Mouse (Mus musculus): Measurements from ENCODE around the gene Xkr8. TPM values are rescaled to one million over a fixed set of nuclear protein-coding genes. Genes with fewer than 3 reads are reported as not detected.
"Not testable (repeated sequence)": the region's sequence is repeated elsewhere in the genome, so short reads cannot be mapped to it uniquely, and the experiment has no call there.

The Xkr8 gene
- polyA plus RNA-seq, 1 experiment: 7.6 TPM

DNA sequence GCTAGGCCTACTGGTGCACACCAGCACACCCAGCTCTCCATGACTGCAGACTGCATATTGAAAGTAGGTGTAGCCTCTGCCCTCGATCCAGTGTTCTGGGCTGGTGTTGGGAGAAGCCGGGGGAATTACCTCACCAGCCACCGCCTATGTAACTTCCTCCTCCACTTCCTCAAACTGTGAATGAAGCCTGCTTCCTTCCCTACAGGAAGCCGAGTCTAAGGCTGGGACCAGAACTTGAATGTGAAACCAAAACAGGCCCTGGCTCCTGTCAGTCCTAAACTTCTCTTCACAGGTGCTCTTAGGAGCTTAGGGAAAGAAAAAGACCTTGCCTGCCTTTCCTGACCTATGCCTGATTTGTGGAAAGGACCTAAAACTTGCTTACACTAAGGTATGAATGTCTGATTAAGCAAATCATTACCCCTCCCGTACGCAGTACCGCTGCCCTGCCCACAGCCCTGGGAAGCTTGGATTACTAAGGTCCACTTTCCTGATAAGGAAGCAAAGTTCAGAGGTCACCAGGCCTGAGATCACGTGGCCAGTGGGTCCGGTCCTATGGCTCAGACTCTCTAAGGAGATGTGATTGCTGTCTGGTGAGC is 15.4 kb upstream of the Xkr8 start:
- Histone ChIP-seq H3K27ac (ENCODE audit: insufficient read depth, low read length) (no peak overlapping the region), H3K4me3 (replicated peaks; ENCODE audit: insufficient read depth, low read depth, low read length) (no peak overlapping the region)

DNA sequence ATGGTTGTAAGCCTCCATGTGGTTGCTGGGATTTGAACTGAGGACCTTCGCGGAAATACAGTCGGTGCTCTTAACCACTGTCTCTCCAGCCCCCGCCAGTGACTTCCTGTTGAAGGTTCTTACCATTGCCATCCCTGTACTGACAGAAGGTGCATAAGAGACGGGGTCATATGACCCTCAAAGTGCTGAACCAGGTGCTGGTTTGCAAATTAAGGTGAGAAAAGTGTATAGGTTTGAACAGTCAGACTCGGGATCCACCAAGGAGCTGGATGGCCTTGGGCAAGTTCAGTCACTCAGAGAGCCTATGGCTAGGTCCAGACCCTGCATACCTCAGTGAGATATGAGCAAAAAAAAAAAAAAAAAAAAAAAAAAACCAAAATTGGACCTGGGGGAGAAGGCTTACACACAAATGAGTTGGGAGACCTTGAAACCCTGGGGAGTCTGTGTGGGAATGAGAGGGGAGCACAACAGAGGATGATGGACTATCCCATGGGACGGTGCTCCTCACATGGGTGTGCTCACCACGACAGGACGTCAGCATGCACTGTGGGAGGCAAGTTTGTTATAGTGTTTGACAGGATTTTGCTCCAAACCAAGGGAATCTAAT is 14.7 kb upstream of the Xkr8 start:
- no peak overlapping the region for H3K27ac ChIP-seq (ENCODE audit: insufficient read depth, low read length)
- WGBS: 85% methylated on average over 9 of the region's 9 CpGs
- H3K4me1 ChIP-seq (ENCODE audit: control insufficient read depth, insufficient read depth, low read length): no peaks in the 10 kb centered on the region
- H3K27me3 ChIP-seq (ENCODE audit: control insufficient read depth, insufficient read depth, low read length): no peaks in the 10 kb centered on the region
- H3K4me3 ChIP-seq (replicated peaks; ENCODE audit: insufficient read depth, low read depth, low read length): no peak overlapping the region
- TF ChIP-seq POLR2A (IDR thresholded peaks at IDR 0.05; ENCODE audit: borderline replicate concordance, insufficient read depth, low read length): no peak
- no peak for TF ChIP-seq CTCF (IDR thresholded peaks at IDR 0.05; ENCODE audit: borderline replicate concordance, insufficient read depth, low read depth, low read length)
- DNase-seq: no peak

More for the DNA sequence above, 15.4 kb upstream of the Xkr8 start:
- 72% methylated on average over 9 of the region's 9 CpGs for WGBS
- no peak for DNase-seq
- no peak for TF ChIP-seq POLR2A (IDR thresholded peaks at IDR 0.05; ENCODE audit: borderline replicate concordance, insufficient read depth, low read length)
- no peak for TF ChIP-seq CTCF (IDR thresholded peaks at IDR 0.05; ENCODE audit: borderline replicate concordance, insufficient read depth, low read depth, low read length)
- no peaks in the 10 kb centered on the region for H3K4me1 ChIP-seq (ENCODE audit: control insufficient read depth, insufficient read depth, low read length)
- no peaks in the 10 kb centered on the region for H3K27me3 ChIP-seq (ENCODE audit: control insufficient read depth, insufficient read depth, low read length)

DNA sequence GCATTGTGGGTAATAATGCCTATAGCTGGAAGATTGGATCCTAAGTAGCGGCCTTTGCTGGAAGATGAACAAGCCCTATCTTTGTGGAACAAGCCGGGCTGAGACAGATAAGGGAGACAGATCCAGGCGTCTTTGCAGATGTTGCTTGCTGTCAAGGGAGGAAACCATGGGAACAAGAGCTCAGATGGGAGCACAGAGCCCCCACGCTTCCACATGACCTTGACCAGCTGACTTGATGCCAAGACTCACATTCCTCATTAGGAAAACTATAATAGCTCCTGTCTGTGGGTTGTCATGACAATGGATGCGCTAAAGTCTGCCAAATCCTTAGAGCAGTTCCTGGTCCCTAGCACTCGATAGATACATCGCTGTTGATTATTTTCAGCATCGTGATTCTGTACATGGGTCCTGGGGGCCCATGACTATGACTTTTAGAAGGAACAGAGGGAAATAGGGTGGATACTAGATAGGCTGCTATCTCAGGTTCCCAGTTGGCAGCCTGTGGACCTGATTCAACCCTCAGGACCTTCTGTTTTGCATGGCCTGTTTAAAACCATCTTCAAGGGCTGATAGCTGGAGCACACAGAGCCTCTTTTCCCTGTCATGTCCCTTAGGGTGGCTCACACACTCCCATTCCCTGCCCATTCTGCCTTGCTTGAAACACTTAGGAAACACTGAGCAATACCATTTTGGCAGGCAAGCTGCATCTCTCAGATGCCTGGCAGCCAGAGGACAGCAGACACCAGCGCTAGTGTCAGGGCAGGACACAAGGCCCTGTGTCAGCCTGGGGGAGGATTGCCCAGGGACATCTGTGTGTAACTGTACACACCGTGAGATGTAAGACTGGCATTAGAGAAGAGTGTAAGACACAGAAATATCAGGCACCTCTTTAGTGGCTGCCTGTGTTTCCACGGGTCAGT is 11.9 kb upstream of the Xkr8 start:
- TF ChIP-seq POLR2A (IDR thresholded peaks at IDR 0.05; ENCODE audit: borderline replicate concordance, insufficient read depth, low read length) (no peak), CTCF (IDR thresholded peaks at IDR 0.05; ENCODE audit: borderline replicate concordance, insufficient read depth, low read depth, low read length) (no peak)
- Histone ChIP-seq H3K27me3 (ENCODE audit: control insufficient read depth, insufficient read depth, low read length) (no peaks in the 10 kb centered on the region), H3K4me1 (ENCODE audit: control insufficient read depth, insufficient read depth, low read length) (no peaks in the 10 kb centered on the region), H3K4me3 (replicated peaks; ENCODE audit: insufficient read depth, low read depth, low read length) (no peak overlapping the region), H3K27ac (ENCODE audit: insufficient read depth, low read length) (no peak overlapping the region)
- 29% methylated on average over 11 of the region's 11 CpGs for WGBS
- DNase-seq: no peak

DNA sequence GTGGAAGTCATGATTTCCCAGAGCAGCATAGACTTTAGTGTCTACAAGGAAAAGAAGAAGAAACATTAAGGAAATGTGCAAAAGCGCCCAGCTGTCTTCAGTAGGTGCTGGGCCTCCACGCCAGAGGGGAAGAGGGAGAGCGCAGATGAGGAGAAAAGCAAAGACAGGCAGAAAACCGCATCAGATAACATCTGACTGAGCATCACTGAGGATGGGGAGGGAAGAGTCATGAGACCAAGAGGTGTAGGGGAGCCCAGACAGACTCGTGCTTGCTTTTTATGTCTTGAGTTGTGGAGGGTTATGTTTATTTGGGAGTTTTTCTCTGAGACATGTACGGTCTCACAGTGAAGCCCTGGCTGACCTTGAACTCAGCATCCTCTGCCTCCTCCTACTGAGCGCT is 9.1 kb upstream of the Xkr8 start:
- no peak for DNase-seq
- WGBS: 93% methylated on average over 7 of the region's 7 CpGs
- no peak overlapping the region for H3K4me3 ChIP-seq (replicated peaks; ENCODE audit: insufficient read depth, low read depth, low read length)
- TF ChIP-seq CTCF (IDR thresholded peaks at IDR 0.05; ENCODE audit: borderline replicate concordance, insufficient read depth, low read depth, low read length): no peak
- no peak for TF ChIP-seq POLR2A (IDR thresholded peaks at IDR 0.05; ENCODE audit: borderline replicate concordance, insufficient read depth, low read length)
- no peaks in the 10 kb centered on the region for H3K4me1 ChIP-seq (ENCODE audit: control insufficient read depth, insufficient read depth, low read length)
- H3K27me3 ChIP-seq (ENCODE audit: control insufficient read depth, insufficient read depth, low read length): no peaks in the 10 kb centered on the region
- H3K27ac ChIP-seq (ENCODE audit: insufficient read depth, low read length): no peak overlapping the region

DNA sequence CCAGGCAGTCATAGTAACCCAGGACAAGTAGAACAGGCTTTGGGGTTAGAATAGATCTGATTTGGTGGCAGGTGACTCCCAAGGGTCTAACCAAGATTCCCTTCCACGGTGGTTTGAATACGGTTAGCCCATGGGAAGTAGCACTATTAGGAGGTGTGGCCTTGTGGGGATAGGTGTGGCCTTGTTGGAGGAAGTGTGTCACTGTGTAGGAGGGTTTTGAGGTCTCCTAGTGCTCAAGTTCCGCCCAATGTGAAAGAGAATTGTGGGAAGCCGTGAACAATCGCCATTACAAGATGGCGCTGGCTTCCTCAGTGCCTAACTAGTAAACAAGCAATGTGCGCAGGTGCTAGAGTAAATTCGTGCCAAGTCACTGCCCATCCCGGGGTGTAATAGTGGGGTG is 4.8 kb upstream of the Xkr8 start:
- not testable (repeated sequence) for H3K27me3 ChIP-seq (ENCODE audit: control insufficient read depth, insufficient read depth, low read length); H3K27ac ChIP-seq (ENCODE audit: insufficient read depth, low read length); H3K4me1 ChIP-seq (ENCODE audit: control insufficient read depth, insufficient read depth, low read length); H3K4me3 ChIP-seq (replicated peaks; ENCODE audit: insufficient read depth, low read depth, low read length); DNase-seq
- 90% methylated on average over 9 of the region's 9 CpGs for WGBS

DNA sequence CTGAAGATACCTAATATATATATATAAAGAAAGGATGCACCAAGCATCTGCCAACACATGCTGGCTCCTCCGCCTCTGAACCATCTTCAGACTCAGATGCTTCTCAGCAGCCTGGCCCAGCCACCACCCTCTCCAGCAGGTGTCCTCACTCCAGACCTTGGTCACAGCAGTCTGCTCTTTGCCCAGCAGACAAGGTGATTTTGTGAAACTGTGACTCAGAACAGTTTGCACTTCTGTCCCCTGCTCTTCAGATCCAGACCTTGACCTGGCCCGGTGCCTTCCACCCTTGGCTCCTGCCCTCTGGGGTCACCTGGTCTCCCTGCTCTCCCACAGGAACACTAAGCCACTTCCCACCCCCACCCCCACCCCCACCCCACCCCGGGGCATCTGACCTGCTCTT is 3.5 kb upstream of the Xkr8 start:
- H3K4me1 ChIP-seq (ENCODE audit: control insufficient read depth, insufficient read depth, low read length): no peaks in the 10 kb centered on the region
- no peaks in the 10 kb centered on the region for H3K27me3 ChIP-seq (ENCODE audit: control insufficient read depth, insufficient read depth, low read length)
- DNase-seq: no peak
- H3K4me3 ChIP-seq (replicated peaks; ENCODE audit: insufficient read depth, low read depth, low read length): no peak overlapping the region
- 75% methylated on average over 3 of the region's 3 CpGs for WGBS
- TF ChIP-seq POLR2A (IDR thresholded peaks at IDR 0.05; ENCODE audit: borderline replicate concordance, insufficient read depth, low read length) (no peak), CTCF (IDR thresholded peaks at IDR 0.05; ENCODE audit: borderline replicate concordance, insufficient read depth, low read depth, low read length) (no peak)
- no peak overlapping the region for H3K27ac ChIP-seq (ENCODE audit: insufficient read depth, low read length)

DNA sequence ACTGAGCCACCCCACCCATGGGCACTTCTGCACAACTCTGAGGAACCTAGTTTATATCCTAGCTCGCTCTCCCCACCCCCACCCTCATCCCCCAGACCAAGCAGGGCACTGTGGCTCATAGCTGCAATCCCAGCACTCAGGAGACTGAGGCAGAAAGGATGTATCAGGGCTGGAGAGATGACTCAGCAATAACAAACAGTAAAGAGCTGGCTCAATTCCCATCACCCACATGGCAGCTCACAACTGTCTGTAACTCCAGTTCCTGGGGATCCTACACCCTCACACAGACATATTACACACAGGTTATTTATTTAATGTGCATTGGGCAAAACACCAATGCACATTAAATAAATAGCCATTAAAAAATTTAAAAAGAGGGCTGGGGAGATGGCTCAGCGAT is 3.0 kb upstream of the Xkr8 start:
- no peak for TF ChIP-seq CTCF (IDR thresholded peaks at IDR 0.05; ENCODE audit: borderline replicate concordance, insufficient read depth, low read depth, low read length)
- TF ChIP-seq POLR2A (IDR thresholded peaks at IDR 0.05; ENCODE audit: borderline replicate concordance, insufficient read depth, low read length): no peak
- H3K4me3 ChIP-seq (replicated peaks; ENCODE audit: insufficient read depth, low read depth, low read length): no peak overlapping the region
- H3K27ac ChIP-seq (ENCODE audit: insufficient read depth, low read length): no peak overlapping the region
- H3K27me3 ChIP-seq (ENCODE audit: control insufficient read depth, insufficient read depth, low read length): no peaks in the 10 kb centered on the region
- no peaks in the 10 kb centered on the region for H3K4me1 ChIP-seq (ENCODE audit: control insufficient read depth, insufficient read depth, low read length)
- no peak for DNase-seq
- WGBS: 80% methylated on average over 2 of the region's 2 CpGs

DNA sequence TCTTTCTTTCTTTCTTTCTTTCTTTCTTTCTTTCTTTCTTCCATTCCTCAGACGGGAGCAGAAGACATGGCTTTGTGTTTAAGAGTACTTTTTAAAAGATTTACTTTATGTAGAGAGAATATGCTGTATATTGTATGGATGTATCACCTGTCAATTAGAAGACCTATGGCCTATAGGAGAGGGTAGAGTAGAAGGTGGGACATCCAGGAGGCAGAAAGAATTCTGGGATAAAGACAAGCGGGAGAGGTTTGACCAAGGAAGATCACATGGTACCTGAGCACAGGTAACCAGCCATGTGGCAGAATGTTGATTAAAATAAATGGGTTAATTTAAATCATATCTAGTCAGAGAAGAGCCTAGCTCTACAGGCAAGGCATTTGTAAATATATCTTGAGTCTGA is 2.4 kb upstream of the Xkr8 start:
- no peak for DNase-seq
- H3K27me3 ChIP-seq (ENCODE audit: control insufficient read depth, insufficient read depth, low read length): no peaks in the 10 kb centered on the region
- H3K27ac ChIP-seq (ENCODE audit: insufficient read depth, low read length): no peak overlapping the region
- no peak overlapping the region for H3K4me3 ChIP-seq (replicated peaks; ENCODE audit: insufficient read depth, low read depth, low read length)
- 95% methylated on average over 2 of the region's 2 CpGs for WGBS
- H3K4me1 ChIP-seq (ENCODE audit: control insufficient read depth, insufficient read depth, low read length): no peaks in the 10 kb centered on the region
- TF ChIP-seq CTCF (IDR thresholded peaks at IDR 0.05; ENCODE audit: borderline replicate concordance, insufficient read depth, low read depth, low read length): no peak
- TF ChIP-seq POLR2A (IDR thresholded peaks at IDR 0.05; ENCODE audit: borderline replicate concordance, insufficient read depth, low read length): no peak
